Mouse (Mus musculus): ENCODE results near the gene Mtch2.

- TF ChIP-seq CTCF (IDR thresholded peaks at IDR 0.05; ENCODE audit: insufficient read depth, low read depth, low read length) (no peak), POLR2A (IDR thresholded peaks at IDR 0.05; ENCODE audit: insufficient read depth, low read depth, low read length) (no peak; the same call in 1 of the 2 replicates)
These were observed 42.9 kb downstream of the Mtch2 start for GRCm38 (mm10) chr2:90889550-90890548.

Measured in olfactory bulb, adult 2 months (tissue).